13 mouse cellular contexts compared by ENCODE assay signal in genomic region chr10:42912056-42912455, GRCm38 (mm10).
"Had no signal": no experiment of that assay in that cellular context is flagged by ENCODE, and none has a peak within 500 bp of the region (broad histone marks: within the 10 kb centered on the region; RNA-seq: fewer than 3 reads in every experiment).

No protein-coding gene starts in this region.

- H3K27ac ChIP-seq: layer of hippocampus, adult 2 months; limb, embryonic 12.5 days; liver, embryonic 14.5 days; midbrain, embryonic 13.5 days had no signal

- H3K36me3 ChIP-seq: limb, embryonic 12.5 days; midbrain, embryonic 13.5 days had no signal

- H3K4me2 ChIP-seq: limb, embryonic 12.5 days; midbrain, embryonic 13.5 days had no signal

- H3K9ac ChIP-seq: limb, embryonic 12.5 days; liver, embryonic 14.5 days; midbrain, embryonic 13.5 days had no signal

- H3K4me3 ChIP-seq: layer of hippocampus, adult 2 months; limb, embryonic 12.5 days; midbrain, embryonic 13.5 days had no signal

- DNase-seq: kidney, postnatal 10 days; kidney, postnatal 4 days; liver; lung, adult 2 months; lung, postnatal 36 days; right cerebral cortex, adult 18-20 months; right cerebral cortex, postnatal 25 days; thymus, postnatal 36 days had no signal

- ATAC-seq: lung, postnatal 0 days; midbrain, embryonic 13.5 days had no signal

- H3K27me3 ChIP-seq: limb, embryonic 12.5 days; midbrain, embryonic 13.5 days had no signal

- H3K9me3 ChIP-seq: limb, embryonic 12.5 days; midbrain, embryonic 13.5 days had no signal
